Mouse (Mus musculus) stomach, postnatal 0 days (tissue): ENCODE data around the gene Mlxipl. TPM values are rescaled to one million over a fixed set of nuclear protein-coding genes. Genes with fewer than 3 reads are reported as not detected.
A peak's percentile ranks its signal among the peaks of the same experiment; 100 is the strongest.

ENCODE experiments used
- ATAC-seq: fragments of 200-750 bp; cut with Nextera tagmentation; 2 replicates; pipeline ENCODE4 v1.8.0; 2017; ENCODE audit not compliant: low FRiP score, low TSS enrichment
- DNase-seq: peaks from one replicate; pipeline ENCODE4 v3.0.0-alpha.2; 2016; ENCODE audit warnings: low spot score
- H3K27ac ChIP-seq: fragments of 300-500 bp; sonication (generic); replicated peaks from 2 replicates; pipeline ENCODE4 v1.5.1; 2014; ENCODE audit warnings: mild to moderate bottlenecking, control low read depth
- H3K27me3 ChIP-seq: fragments of 300-500 bp; sonication (generic); 2 replicates; pipeline ENCODE4 v1.6.1; 2014; ENCODE audit warnings: low read length; ENCODE audit not compliant: control insufficient read depth, insufficient read depth
- H3K36me3 ChIP-seq: fragments of 300-500 bp; sonication (generic); 2 replicates; pipeline ENCODE4 v1.6.1; 2014; ENCODE audit warnings: low read length, mixed read lengths; ENCODE audit not compliant: control insufficient read depth, insufficient read depth
- H3K4me1 ChIP-seq: fragments of 300-500 bp; sonication (generic); replicated peaks from 2 replicates; pipeline ENCODE4 v1.6.1; 2014; ENCODE audit warnings: antibody characterized with exemption; ENCODE audit not compliant: control insufficient read depth, insufficient read depth
- H3K4me2 ChIP-seq: fragments of 300-500 bp; sonication (generic); replicated peaks from 2 replicates; pipeline ENCODE4 v1.6.1; 2014; ENCODE audit warnings: low read depth, mild to moderate bottlenecking, control low read depth, moderate library complexity
- H3K4me3 ChIP-seq: fragments of 300-500 bp; sonication (generic); 2 replicates; pipeline ENCODE4 v1.5.1; 2014; ENCODE audit warnings: low read depth, low read length, control low read depth
- H3K9ac ChIP-seq: fragments of 300-500 bp; sonication (generic); 2 replicates; pipeline ENCODE4 v1.6.1; 2014; ENCODE audit warnings: mild to moderate bottlenecking, low read length, control low read depth, mixed read lengths
- H3K9me3 ChIP-seq: fragments of 300-500 bp; sonication (generic); 2 replicates; pipeline ENCODE4 v1.6.1; 2016; ENCODE audit warnings: low read length; ENCODE audit not compliant: control insufficient read depth
- CTCF ChIP-seq: IDR thresholded peaks from 2 replicates; pipeline ENCODE4 v1.5.1; 2016; ENCODE audit warnings: antibody characterized with exemption, low read depth, mild to moderate bottlenecking, moderate library complexity
- EP300 ChIP-seq: optimal IDR thresholded peaks from 2 replicates; pipeline ENCODE3; 2016; ENCODE audit warnings: antibody characterized with exemption
- WGBS: fragments of 180-500 bp; shearing (Covaris S2); extraction: QIAGEN DNeasy Blood & Tissue Kit; methylation state at CpG from one replicate; pipeline ENCODE4 v1.1.7; 2014; 5-methylcytosine and 5-hydroxymethylcytosine counted together
- polyA plus RNA-seq: library from polyadenylated mRNA; unstranded; fragments of >200 nt; fragmentation: Nextera tagmentation; extraction: Ambion mirVana; gene quantifications from 2 replicates; pipeline ENCODE4 v1.2.1, GENCODE M21; 2015

Mlxipl gene
- polyA plus RNA-seq, 1 experiment from 2014 or later: 0.22 TPM

DNA sequence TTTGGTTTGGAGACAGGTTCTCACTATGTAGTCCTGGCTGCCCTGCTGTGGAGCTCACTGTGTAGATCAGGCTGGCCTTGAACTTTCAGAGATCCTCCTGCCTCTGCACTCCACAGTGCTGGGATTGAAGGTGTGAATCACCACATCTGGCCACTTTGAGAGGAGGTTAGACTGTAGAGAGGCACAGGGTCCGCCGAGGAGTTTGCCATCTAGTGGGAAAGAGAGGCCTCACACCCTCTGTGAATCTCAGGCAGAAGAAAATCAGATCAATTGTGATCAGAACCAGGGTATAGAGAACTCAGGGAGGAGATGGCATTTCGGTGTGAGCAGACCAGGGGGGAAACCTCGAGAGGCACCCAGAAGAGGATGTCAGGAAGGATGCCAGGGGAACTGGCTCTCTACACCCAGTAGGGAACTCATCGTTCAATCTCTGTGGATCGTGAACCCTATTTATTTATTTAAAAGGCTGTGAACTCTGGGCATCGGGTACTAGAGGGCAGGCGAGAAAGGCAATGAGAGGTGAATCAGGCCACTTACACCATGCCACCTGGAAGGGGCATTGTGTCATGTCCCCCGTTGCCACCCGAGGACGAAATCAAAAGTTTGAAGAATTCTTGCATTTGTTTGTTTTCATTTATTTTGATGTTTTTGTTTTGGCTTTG is 14.4 kb downstream of the Mlxipl start:
- Histone ChIP-seq H3K4me3 (no peak overlapping the region), H3K27me3 (no peaks in the 10 kb centered on the region; the same call in 1 of the 2 replicates), H3K4me2 (no peak overlapping the region), H3K9me3 (no peaks in the 10 kb centered on the region), H3K27ac (no peak overlapping the region), H3K4me1 (no peaks in the 10 kb centered on the region), H3K36me3 (no peaks in the 10 kb centered on the region), H3K9ac (no peak overlapping the region)
- DNase-seq (no peak), ATAC-seq (no peak)
- TF ChIP-seq EP300: no peak
- peak; percentile 70 for TF ChIP-seq CTCF
- 61% methylated on average over 11 of the region's 11 CpGs for WGBS

DNA sequence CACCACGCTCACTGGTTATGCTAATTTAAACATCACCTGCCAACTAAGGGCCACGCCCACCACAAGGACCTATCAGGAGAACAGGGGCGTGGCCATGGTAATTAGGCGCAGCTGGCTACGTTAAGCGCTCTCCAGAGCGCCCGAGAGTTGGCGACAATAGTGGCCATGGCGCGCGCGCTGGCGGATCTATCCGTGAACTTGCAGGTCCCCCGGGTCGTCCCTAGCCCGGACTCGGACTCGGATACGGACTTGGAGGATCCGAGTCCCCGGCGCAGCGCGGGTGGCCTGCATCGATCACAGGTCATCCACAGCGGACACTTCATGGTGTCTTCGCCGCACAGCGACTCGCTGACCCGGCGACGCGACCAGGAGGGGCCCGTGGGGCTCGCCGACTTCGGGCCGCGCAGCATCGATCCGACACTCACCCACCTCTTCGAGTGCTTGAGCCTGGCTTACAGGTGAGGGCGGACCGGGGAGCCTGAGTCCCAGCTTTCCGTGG is 17.1 kb downstream of the Mlxipl start:
- TF ChIP-seq EP300 (no peak), CTCF (no peak)
- H3K27me3 ChIP-seq: no peaks in the 10 kb centered on the region; the same call in 1 of the 2 replicates

DNA sequence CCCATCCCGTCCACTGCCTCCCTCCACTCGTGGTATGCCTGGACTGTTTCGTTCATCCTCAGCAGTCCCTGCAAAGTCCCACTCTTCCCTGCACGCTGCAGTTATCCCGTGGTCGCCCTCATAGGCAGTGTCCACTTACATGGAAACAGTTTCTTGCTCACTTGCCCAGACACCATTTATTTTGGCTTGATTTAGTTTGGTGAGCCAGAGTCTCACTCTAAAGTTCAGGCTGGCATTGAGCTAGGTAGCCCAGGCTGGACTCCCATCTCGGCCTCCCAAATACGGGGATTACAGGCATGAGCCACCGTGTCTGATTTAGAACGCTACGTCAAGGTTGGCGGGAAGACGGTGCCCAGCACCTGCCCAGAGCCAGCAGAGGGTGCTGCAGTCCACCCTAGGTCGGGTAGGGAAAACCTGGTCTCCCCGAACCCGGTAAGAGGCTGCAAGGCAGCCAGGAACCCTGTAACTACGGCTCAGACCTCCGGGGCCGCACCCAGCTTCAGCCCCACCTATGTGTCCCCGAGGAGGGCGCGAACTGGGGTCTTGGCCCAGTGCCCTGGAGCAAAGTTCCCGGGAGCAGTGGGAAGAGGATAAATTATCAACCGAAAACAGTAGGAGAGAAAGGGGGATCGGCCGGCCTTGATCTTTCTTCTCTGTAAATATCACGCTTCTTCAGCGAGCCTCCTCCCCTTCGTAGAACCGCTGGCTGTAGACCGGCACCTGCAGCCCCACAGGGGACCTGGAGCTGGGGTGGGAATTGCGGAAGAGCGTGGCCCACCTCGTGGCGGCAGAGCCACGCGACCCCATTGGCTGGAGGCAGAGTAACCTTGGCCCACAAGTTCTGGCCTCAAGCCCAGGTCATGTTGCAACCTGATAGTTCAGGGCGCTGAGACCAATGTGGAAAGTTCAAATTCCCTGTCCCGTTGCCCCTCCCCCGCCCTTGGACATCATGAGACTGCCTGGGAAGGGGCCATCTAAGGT is 18.1 kb downstream of the Mlxipl start:
- Histone ChIP-seq H3K27me3 (no peaks in the 10 kb centered on the region; the same call in 1 of the 2 replicates), H3K4me3 (peak overlapping the region; percentile 47), H3K27ac (no peak overlapping the region), H3K9me3 (no peaks in the 10 kb centered on the region), H3K4me1 (no peaks in the 10 kb centered on the region), H3K9ac (peak overlapping the region; percentile 31; the same call in 1 of the 2 replicates), H3K4me2 (peak overlapping the region; percentile 85), H3K36me3 (no peaks in the 10 kb centered on the region)
- DNase-seq: peak; percentile 75
- peak; percentile 50 for ATAC-seq
- WGBS: 8% methylated on average over 40 of the region's 40 CpGs
- TF ChIP-seq CTCF: peak; percentile 77
- no peak for TF ChIP-seq EP300

More for the DNA sequence above, 17.1 kb downstream of the Mlxipl start:
- 1% methylated on average over 47 of the region's 48 CpGs for WGBS
- no peak overlapping the region for H3K27ac ChIP-seq
- H3K4me1 ChIP-seq: no peaks in the 10 kb centered on the region
- DNase-seq (peak; percentile 89), ATAC-seq (peak; percentile 83)
- no peaks in the 10 kb centered on the region for H3K9me3 ChIP-seq
- peak overlapping the region; percentile 62 for H3K9ac ChIP-seq
- H3K36me3 ChIP-seq: no peaks in the 10 kb centered on the region
- peak overlapping the region; percentile 85 for H3K4me2 ChIP-seq
- H3K4me3 ChIP-seq: peak overlapping the region; percentile 47

DNA sequence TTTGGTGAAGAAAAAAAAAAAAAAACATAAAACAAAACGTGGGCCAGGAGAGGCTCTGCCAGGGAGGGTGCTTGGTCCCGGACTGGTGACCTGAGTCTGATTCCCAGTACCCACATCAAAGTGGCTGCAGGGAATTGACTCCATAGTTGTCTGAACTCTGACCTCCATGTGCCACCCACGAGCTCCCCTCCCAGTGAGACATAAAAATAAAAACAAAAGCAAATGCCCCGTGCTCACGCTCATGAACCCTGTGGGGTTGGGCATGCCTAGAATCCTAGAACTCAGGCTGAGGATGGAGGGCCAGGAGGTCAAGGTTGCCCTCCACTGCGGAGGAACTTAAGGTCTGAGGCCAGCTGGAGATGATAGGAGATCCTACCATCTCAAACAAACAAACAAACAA is 19.3 kb downstream of the Mlxipl start:
- H3K9ac ChIP-seq: no peak overlapping the region
- no peaks in the 10 kb centered on the region for H3K36me3 ChIP-seq
- H3K4me1 ChIP-seq: no peaks in the 10 kb centered on the region
- DNase-seq (no peak), ATAC-seq (no peak)
- H3K27ac ChIP-seq: no peak overlapping the region
- H3K4me3 ChIP-seq: no peak overlapping the region
- 57% methylated on average over 6 of the region's 6 CpGs for WGBS
- H3K9me3 ChIP-seq: no peaks in the 10 kb centered on the region
- H3K4me2 ChIP-seq: no peak overlapping the region
- TF ChIP-seq EP300 (no peak), CTCF (no peak)
- no peaks in the 10 kb centered on the region; the same call in 1 of the 2 replicates for H3K27me3 ChIP-seq

DNA sequence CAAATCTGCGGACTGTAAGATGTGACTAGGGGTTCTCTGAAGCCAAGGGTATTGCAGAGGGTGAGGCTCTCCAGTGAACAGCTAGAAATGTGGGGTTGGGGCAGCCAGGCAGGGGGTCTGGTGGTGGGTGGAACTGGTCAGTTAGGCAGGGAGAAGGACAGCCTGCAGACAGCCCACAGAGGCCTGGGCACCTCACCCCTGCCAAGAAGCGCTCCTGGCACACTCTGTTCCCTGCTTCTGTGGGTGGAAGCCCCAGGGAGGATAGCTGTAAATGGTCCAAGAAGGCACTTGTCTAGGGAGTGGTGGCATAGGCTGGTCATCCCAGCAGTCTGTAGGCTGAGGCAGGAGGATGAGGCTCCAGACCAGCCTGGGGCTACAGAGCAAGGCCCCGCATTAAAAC is 19.7 kb downstream of the Mlxipl start:
- Histone ChIP-seq H3K36me3 (no peaks in the 10 kb centered on the region), H3K9me3 (no peaks in the 10 kb centered on the region), H3K4me3 (no peak overlapping the region), H3K4me1 (no peaks in the 10 kb centered on the region), H3K27me3 (no peaks in the 10 kb centered on the region; the same call in 1 of the 2 replicates), H3K27ac (no peak overlapping the region), H3K9ac (no peak overlapping the region), H3K4me2 (no peak overlapping the region)
- 81% methylated on average over 3 of the region's 3 CpGs for WGBS
- DNase-seq (no peak), ATAC-seq (no peak)
- TF ChIP-seq EP300 (no peak), CTCF (no peak)

DNA sequence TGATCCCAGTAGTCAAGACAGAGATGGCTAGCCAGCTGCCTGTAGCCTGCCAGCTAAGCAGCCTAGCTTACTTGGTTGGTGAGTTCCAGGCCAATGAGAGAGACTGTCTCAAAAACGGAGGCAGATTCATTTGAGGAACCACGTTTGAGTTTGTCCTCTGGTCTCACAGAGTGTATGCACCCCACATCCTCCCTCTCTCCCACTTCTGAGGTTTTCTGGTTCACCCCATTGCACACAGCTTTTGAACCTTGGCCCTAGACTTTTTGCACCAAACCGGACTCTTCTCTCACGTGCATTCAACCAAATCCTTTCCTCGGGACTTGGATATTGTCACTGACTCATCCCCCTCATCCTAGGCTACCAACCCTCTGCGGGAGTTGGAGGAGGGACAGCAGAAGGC is 20.3 kb downstream of the Mlxipl start:
- Histone ChIP-seq H3K4me1 (no peaks in the 10 kb centered on the region), H3K9ac (no peak overlapping the region), H3K9me3 (no peaks in the 10 kb centered on the region), H3K36me3 (no peaks in the 10 kb centered on the region), H3K27ac (no peak overlapping the region), H3K27me3 (no peaks in the 10 kb centered on the region; the same call in 1 of the 2 replicates), H3K4me2 (no peak overlapping the region), H3K4me3 (no peak overlapping the region)
- ATAC-seq: no peak
- TF ChIP-seq CTCF (no peak), EP300 (no peak)
- WGBS: 65% methylated on average over 6 of the region's 6 CpGs
- DNase-seq: no peak
